Mouse (Mus musculus): ENCODE data around the gene Pcnx. TPM values are rescaled to one million over a fixed set of nuclear protein-coding genes. Genes with fewer than 3 reads are reported as not detected.

Gene Pcnx
- total RNA-seq, 2 experiments from 2014 or later: 59.0 to 63.6 TPM

Other genes with a start within 250 kb of the Pcnx start
- 1 to 10 TPM; 2.3 to 2.5 TPM for gene Ttc9, start 228.8 kb upstream of the Pcnx start, total RNA-seq (2021)
- under 1 TPM; 0.05 to 0.28 TPM for gene Map3k9, start 78.8 kb upstream of the Pcnx start, total RNA-seq (2021)

Data from heart, adult 18-20 months (tissue).